Mouse (Mus musculus): ENCODE results near the gene Zfyve16. TPM values are rescaled to one million over a fixed set of nuclear protein-coding genes. Genes with fewer than 3 reads are reported as not detected.

Gene Zfyve16
- polyA plus RNA-seq, 1 experiment from 2014 or later = 10.5 TPM

GRCm38 (mm10) chr13:92523178-92523813, 7.4 kb downstream of the Zfyve16 start:
- 68% methylated on average over 5 of the region's 5 CpGs for WGBS
- no peak overlapping the region for H3K4me3 ChIP-seq (ENCODE audit: control insufficient read depth in 1 of 2, insufficient read depth in 1 of 2, low read depth in 1 of 2, low read length in 2 of 2)
- peaks cover 51% of the 10 kb centered on the region for H3K36me3 ChIP-seq (ENCODE audit: control insufficient read depth, insufficient read depth, low read length)
- H3K27ac ChIP-seq (replicated peaks in 1 of 2; ENCODE audit: control insufficient read depth in 1 of 2, insufficient read depth in 1 of 2, low read depth in 2 of 2, low read length in 2 of 2) = no peak overlapping the region
- H3K9ac ChIP-seq (ENCODE audit: low read length) = no peak overlapping the region
- no peaks in the 10 kb centered on the region for H3K27me3 ChIP-seq (ENCODE audit: control insufficient read depth, insufficient read depth, low read length)
- H3K4me1 ChIP-seq (ENCODE audit: control insufficient read depth in 2 of 2, insufficient read depth in 2 of 2, low read length in 2 of 2) = no peaks in the 10 kb centered on the region
- no peak overlapping the region for H3K4me2 ChIP-seq (ENCODE audit: low read length)
- H3K9me3 ChIP-seq (ENCODE audit: control insufficient read depth, low read length) = no peaks in the 10 kb centered on the region
- ATAC-seq (ENCODE audit: insufficient number of reproducible peaks, insufficient read depth, low FRiP score, low read depth) = no peak

GRCm38 (mm10) chr13:92504871-92505270, 25.8 kb downstream of the Zfyve16 start:
- H3K4me2 ChIP-seq (ENCODE audit: low read length) = no peak overlapping the region
- no peak overlapping the region for H3K4me3 ChIP-seq (ENCODE audit: control insufficient read depth in 1 of 2, insufficient read depth in 1 of 2, low read depth in 1 of 2, low read length in 2 of 2)
- no peak overlapping the region for H3K9ac ChIP-seq (ENCODE audit: low read length)
- peaks cover 63% of the 10 kb centered on the region for H3K36me3 ChIP-seq (ENCODE audit: control insufficient read depth, insufficient read depth, low read length)
- ATAC-seq (ENCODE audit: insufficient number of reproducible peaks, insufficient read depth, low FRiP score, low read depth) = no peak
- H3K9me3 ChIP-seq (ENCODE audit: control insufficient read depth, low read length) = no peaks in the 10 kb centered on the region
- H3K4me1 ChIP-seq (ENCODE audit: control insufficient read depth in 2 of 2, insufficient read depth in 2 of 2, low read length in 2 of 2) = no peaks in the 10 kb centered on the region
- no peaks in the 10 kb centered on the region for H3K27me3 ChIP-seq (ENCODE audit: control insufficient read depth, insufficient read depth, low read length)
- WGBS = 85% methylated on average over 12 of the region's 12 CpGs
- no peak overlapping the region for H3K27ac ChIP-seq (replicated peaks in 1 of 2; ENCODE audit: control insufficient read depth in 1 of 2, insufficient read depth in 1 of 2, low read depth in 2 of 2, low read length in 2 of 2)

GRCm38 (mm10) chr13:92491923-92492322, 38.7 kb downstream of the Zfyve16 start:
- H3K9me3 ChIP-seq (ENCODE audit: control insufficient read depth, low read length) = no peaks in the 10 kb centered on the region
- H3K36me3 ChIP-seq (ENCODE audit: control insufficient read depth, insufficient read depth, low read length) = peaks cover 54% of the 10 kb centered on the region
- H3K27me3 ChIP-seq (ENCODE audit: control insufficient read depth, insufficient read depth, low read length) = no peaks in the 10 kb centered on the region
- H3K4me3 ChIP-seq (ENCODE audit: control insufficient read depth in 1 of 2, insufficient read depth in 1 of 2, low read depth in 1 of 2, low read length in 2 of 2) = no peak overlapping the region
- no peak overlapping the region for H3K9ac ChIP-seq (ENCODE audit: low read length)
- WGBS = 97% methylated on average over 1 of the region's 1 CpGs
- H3K4me2 ChIP-seq (ENCODE audit: low read length) = no peak overlapping the region
- ATAC-seq (ENCODE audit: insufficient number of reproducible peaks, insufficient read depth, low FRiP score, low read depth) = no peak
- no peaks in the 10 kb centered on the region for H3K4me1 ChIP-seq (ENCODE audit: control insufficient read depth in 2 of 2, insufficient read depth in 2 of 2, low read length in 2 of 2)
- H3K27ac ChIP-seq (replicated peaks in 1 of 2; ENCODE audit: control insufficient read depth in 1 of 2, insufficient read depth in 1 of 2, low read depth in 2 of 2, low read length in 2 of 2) = no peak overlapping the region

- Histone ChIP-seq H3K4me2 (ENCODE audit: low read length) (no peak overlapping the region), H3K4me3 (ENCODE audit: control insufficient read depth in 1 of 2, insufficient read depth in 1 of 2, low read depth in 1 of 2, low read length in 2 of 2) (no peak overlapping the region), H3K9ac (ENCODE audit: low read length) (no peak overlapping the region), H3K9me3 (ENCODE audit: control insufficient read depth, low read length) (no peaks in the 10 kb centered on the region), H3K4me1 (ENCODE audit: control insufficient read depth in 2 of 2, insufficient read depth in 2 of 2, low read length in 2 of 2) (no peaks in the 10 kb centered on the region), H3K27ac (replicated peaks in 1 of 2; ENCODE audit: control insufficient read depth in 1 of 2, insufficient read depth in 1 of 2, low read depth in 2 of 2, low read length in 2 of 2) (no peak overlapping the region), H3K27me3 (ENCODE audit: control insufficient read depth, insufficient read depth, low read length) (no peaks in the 10 kb centered on the region), H3K36me3 (ENCODE audit: control insufficient read depth, insufficient read depth, low read length) (peaks cover 61% of the 10 kb centered on the region)
- WGBS = 68% methylated on average over 4 of the region's 4 CpGs
- ATAC-seq (ENCODE audit: insufficient number of reproducible peaks, insufficient read depth, low FRiP score, low read depth) = no peak
Observed at GRCm38 (mm10) chr13:92490817-92491216, 39.9 kb downstream of the Zfyve16 start.

GRCm38 (mm10) chr13:92483852-92484463, 46.7 kb downstream of the Zfyve16 start, which contains the start of gene Fam151b:
Gene Fam151b (minus strand): TSS chr13:92484015.
- H3K4me2 ChIP-seq (ENCODE audit: low read length) = peak within 1 kb of the TSS; percentile 76
- 9% methylated on average over 19 of the region's 19 CpGs for WGBS
- H3K9me3 ChIP-seq (ENCODE audit: control insufficient read depth, low read length) = 0 out of 2 replicates have a peak, but pooled peaks cover 4% of the 10 kb centered on the region
- H3K36me3 ChIP-seq (ENCODE audit: control insufficient read depth, insufficient read depth, low read length) = peaks cover 19% of the 10 kb centered on the region
- H3K9ac ChIP-seq (ENCODE audit: low read length) = peak within 1 kb of the TSS; percentile 62
- H3K27ac ChIP-seq (replicated peaks in 1 of 2; ENCODE audit: control insufficient read depth in 1 of 2, insufficient read depth in 1 of 2, low read depth in 2 of 2, low read length in 2 of 2) = peak within 1 kb of the TSS; percentile 37 to 61; a peak in 1 of 4 replicates
- peak within 1 kb of the TSS; percentile 49 to 54 for H3K4me3 ChIP-seq (ENCODE audit: control insufficient read depth in 1 of 2, insufficient read depth in 1 of 2, low read depth in 1 of 2, low read length in 2 of 2)
- ATAC-seq (ENCODE audit: insufficient number of reproducible peaks, insufficient read depth, low FRiP score, low read depth) = peak; percentile 99
- no peaks in the 10 kb centered on the region for H3K27me3 ChIP-seq (ENCODE audit: control insufficient read depth, insufficient read depth, low read length)
- no peaks in the 10 kb centered on the region for H3K4me1 ChIP-seq (ENCODE audit: control insufficient read depth in 2 of 2, insufficient read depth in 2 of 2, low read length in 2 of 2)

- Histone ChIP-seq H3K9me3 (ENCODE audit: control insufficient read depth, low read length) (0 out of 2 replicates have a peak, but pooled peaks cover 4% of the 10 kb centered on the region), H3K4me1 (ENCODE audit: control insufficient read depth in 2 of 2, insufficient read depth in 2 of 2, low read length in 2 of 2) (no peaks in the 10 kb centered on the region), H3K4me3 (ENCODE audit: control insufficient read depth in 1 of 2, insufficient read depth in 1 of 2, low read depth in 1 of 2, low read length in 2 of 2) (peak overlapping the region; percentile 49 to 54; a peak in 3 of 4 replicates), H3K36me3 (ENCODE audit: control insufficient read depth, insufficient read depth, low read length) (peaks cover 17% of the 10 kb centered on the region), H3K9ac (ENCODE audit: low read length) (peak overlapping the region; percentile 62; the same call in 1 of the 2 replicates), H3K4me2 (ENCODE audit: low read length) (peak overlapping the region; percentile 76), H3K27ac (replicated peaks in 1 of 2; ENCODE audit: control insufficient read depth in 1 of 2, insufficient read depth in 1 of 2, low read depth in 2 of 2, low read length in 2 of 2) (no peak overlapping the region), H3K27me3 (ENCODE audit: control insufficient read depth, insufficient read depth, low read length) (no peaks in the 10 kb centered on the region)
- ATAC-seq (ENCODE audit: insufficient number of reproducible peaks, insufficient read depth, low FRiP score, low read depth) = peak; percentile 57; the same call in 1 of the 2 replicates
- 11% methylated on average over 3 of the region's 3 CpGs for WGBS
Observed at GRCm38 (mm10) chr13:92483348-92483747, 47.3 kb downstream of the Zfyve16 start.

- no peak overlapping the region for H3K4me3 ChIP-seq (ENCODE audit: control insufficient read depth in 1 of 2, insufficient read depth in 1 of 2, low read depth in 1 of 2, low read length in 2 of 2)
- H3K27ac ChIP-seq (replicated peaks in 1 of 2; ENCODE audit: control insufficient read depth in 1 of 2, insufficient read depth in 1 of 2, low read depth in 2 of 2, low read length in 2 of 2) = no peak overlapping the region
- no peaks in the 10 kb centered on the region for H3K27me3 ChIP-seq (ENCODE audit: control insufficient read depth, insufficient read depth, low read length)
- no peaks in the 10 kb centered on the region for H3K9me3 ChIP-seq (ENCODE audit: control insufficient read depth, low read length)
- ATAC-seq (ENCODE audit: insufficient number of reproducible peaks, insufficient read depth, low FRiP score, low read depth) = no peak
- no peaks in the 10 kb centered on the region for H3K4me1 ChIP-seq (ENCODE audit: control insufficient read depth in 2 of 2, insufficient read depth in 2 of 2, low read length in 2 of 2)
- no peak overlapping the region for H3K4me2 ChIP-seq (ENCODE audit: low read length)
- H3K36me3 ChIP-seq (ENCODE audit: control insufficient read depth, insufficient read depth, low read length) = peaks cover 9% of the 10 kb centered on the region; the same call in 1 of the 2 replicates
- H3K9ac ChIP-seq (ENCODE audit: low read length) = no peak overlapping the region
- WGBS = 58% methylated on average over 2 of the region's 2 CpGs
Observed at GRCm38 (mm10) chr13:92470151-92470550, 60.5 kb downstream of the Zfyve16 start.

Data from heart, embryonic 14.5 days (tissue).